Mouse (Mus musculus) adrenal gland, postnatal 36 days (tissue): ENCODE results near the gene Grtp1. TPM values are rescaled to one million over a fixed set of nuclear protein-coding genes. Genes with fewer than 3 reads are reported as not detected.
A peak's percentile ranks its signal among the peaks of the same experiment; 100 is the strongest.

Experiments used
- DNase-seq, 2 experiments: peaks; one replicate each; pipeline ENCODE4 v3.0.0; 2021; ENCODE audit warnings: mixed read lengths in 1 of 2
- total RNA-seq, 2 experiments: library from RNA; stranded (reverse); gene quantifications; 2 replicates each; pipeline ENCODE4 v1.2.3; 2021

The Grtp1 gene
- total RNA-seq, 2 experiments from 2014 or later: 11.7 to 13.6 TPM

GRCm38 (mm10) chr8:13174305-13174704 lies 26.1 kb downstream of the Grtp1 start:
- no peak for DNase-seq

- DNase-seq: no peak
Measured at GRCm38 (mm10) chr8:13170510-13170909, 29.9 kb downstream of the Grtp1 start.

GRCm38 (mm10) chr8:13164361-13164760 lies 36.1 kb downstream of the Grtp1 start:
- DNase-seq: no peak

- DNase-seq: no peak
Measured at GRCm38 (mm10) chr8:13163563-13163962, 36.9 kb downstream of the Grtp1 start.

- DNase-seq: peak; percentile 39 to 58
Measured at GRCm38 (mm10) chr8:13162098-13162497, 38.3 kb downstream of the Grtp1 start.

GRCm38 (mm10) chr8:13160691-13161090 lies 39.7 kb downstream of the Grtp1 start:
- DNase-seq: no peak

- peak; percentile 35 to 36 for DNase-seq
Measured at GRCm38 (mm10) chr8:13159377-13159881, 41.0 kb downstream of the Grtp1 start.

- peak; percentile 99 to 100 for DNase-seq
Measured at GRCm38 (mm10) chr8:13158718-13159376, 41.6 kb downstream of the Grtp1 start, which contains the start of gene Lamp1. Gene Lamp1, plus strand, starts transcription at chr8:13159161.

- DNase-seq: no peak
Measured at GRCm38 (mm10) chr8:13156327-13157097, 43.9 kb downstream of the Grtp1 start.

GRCm38 (mm10) chr8:13155358-13155757 lies 45.1 kb downstream of the Grtp1 start:
- DNase-seq: no peak

- peak in 1 of 2 experiments; percentile 50 for DNase-seq
Measured at GRCm38 (mm10) chr8:13154099-13154498, 46.3 kb downstream of the Grtp1 start.

- DNase-seq: no peak
Measured at GRCm38 (mm10) chr8:13150929-13151328, 49.5 kb downstream of the Grtp1 start.

- DNase-seq: no peak
Measured at GRCm38 (mm10) chr8:13149866-13150265, 50.6 kb downstream of the Grtp1 start.

- no peak for DNase-seq
Measured at GRCm38 (mm10) chr8:13149287-13149686, 51.1 kb downstream of the Grtp1 start.

GRCm38 (mm10) chr8:13148476-13148875 lies 51.9 kb downstream of the Grtp1 start:
- DNase-seq: peak; percentile 62 to 64

GRCm38 (mm10) chr8:13141681-13142080 lies 58.7 kb downstream of the Grtp1 start:
- DNase-seq: no peak

- no peak for DNase-seq
Measured at GRCm38 (mm10) chr8:13139641-13140182, 60.7 kb downstream of the Grtp1 start.

- DNase-seq: peak; percentile 44 to 73
Measured at GRCm38 (mm10) chr8:13132220-13132619, 68.2 kb downstream of the Grtp1 start.

- DNase-seq: no peak
Measured at GRCm38 (mm10) chr8:13124897-13125296, 75.5 kb downstream of the Grtp1 start.

- no peak for DNase-seq
Measured at GRCm38 (mm10) chr8:13122887-13123421, 77.5 kb downstream of the Grtp1 start.
